Mouse (Mus musculus) spleen, postnatal 4 days (tissue): Measurements from ENCODE around the gene Glra1.
"Not testable (repeated sequence)": the region's sequence is repeated elsewhere in the genome, so short reads cannot be mapped to it uniquely, and the experiment has no call there.

ENCODE experiments used
- DNase-seq, 2 experiments: peaks; one replicate each; pipeline ENCODE4 v3.0.0; 2022; ENCODE audit warnings: low spot score in 2 of 2

Glra1 gene

GRCm38 (mm10) chr11:55607808-55608523, at the start of gene Glra1:
Gene Glra1 (minus strand): TSS chr11:55608198.
- peak; percentile 49 to 85 for DNase-seq

- no peak for DNase-seq
Measured at GRCm38 (mm10) chr11:55636961-55637360, 29.0 kb upstream of the Glra1 start.

- DNase-seq, result no peak
Measured at GRCm38 (mm10) chr11:55633901-55634300, 25.9 kb upstream of the Glra1 start.

GRCm38 (mm10) chr11:55614631-55615030, 6.6 kb upstream of the Glra1 start:
- not testable (repeated sequence) for DNase-seq

- DNase-seq, result no peak
Measured at GRCm38 (mm10) chr11:55608524-55608920, 524 bp upstream of the Glra1 start.

- DNase-seq, result no peak
Measured at GRCm38 (mm10) chr11:55607066-55607807, 761 bp downstream of the Glra1 start.

GRCm38 (mm10) chr11:55601447-55602065, 6.4 kb downstream of the Glra1 start:
- DNase-seq, result no peak

- DNase-seq, result no peak
Measured at GRCm38 (mm10) chr11:55595726-55596125, 12.3 kb downstream of the Glra1 start.

- no peak for DNase-seq
Measured at GRCm38 (mm10) chr11:55594411-55594810, 13.6 kb downstream of the Glra1 start.

- no peak for DNase-seq
Measured at GRCm38 (mm10) chr11:55591194-55591593, 16.8 kb downstream of the Glra1 start.

GRCm38 (mm10) chr11:55589376-55590167, 18.4 kb downstream of the Glra1 start:
- no peak for DNase-seq

GRCm38 (mm10) chr11:55574397-55574796, 33.6 kb downstream of the Glra1 start:
- no peak for DNase-seq

GRCm38 (mm10) chr11:55571144-55571543, 36.9 kb downstream of the Glra1 start:
- no peak for DNase-seq

GRCm38 (mm10) chr11:55566309-55567099, 41.5 kb downstream of the Glra1 start:
- no peak for DNase-seq

- no peak for DNase-seq
Measured at GRCm38 (mm10) chr11:55545690-55546089, 62.3 kb downstream of the Glra1 start.

GRCm38 (mm10) chr11:55542671-55543070, 65.3 kb downstream of the Glra1 start:
- no peak for DNase-seq

- DNase-seq, result no peak
Measured at GRCm38 (mm10) chr11:55542128-55542527, 65.9 kb downstream of the Glra1 start.

GRCm38 (mm10) chr11:55534766-55535165, 73.2 kb downstream of the Glra1 start:
- no peak for DNase-seq

GRCm38 (mm10) chr11:55533378-55533777, 74.6 kb downstream of the Glra1 start:
- no peak for DNase-seq

GRCm38 (mm10) chr11:55530741-55531140, 77.3 kb downstream of the Glra1 start:
- DNase-seq, result no peak
